Mouse (Mus musculus): ENCODE data around the gene Prom1. TPM values are rescaled to one million over a fixed set of nuclear protein-coding genes. Genes with fewer than 3 reads are reported as not detected.

Gene Prom1
- polyA plus RNA-seq, 1 experiment: 61.8 TPM

DNA sequence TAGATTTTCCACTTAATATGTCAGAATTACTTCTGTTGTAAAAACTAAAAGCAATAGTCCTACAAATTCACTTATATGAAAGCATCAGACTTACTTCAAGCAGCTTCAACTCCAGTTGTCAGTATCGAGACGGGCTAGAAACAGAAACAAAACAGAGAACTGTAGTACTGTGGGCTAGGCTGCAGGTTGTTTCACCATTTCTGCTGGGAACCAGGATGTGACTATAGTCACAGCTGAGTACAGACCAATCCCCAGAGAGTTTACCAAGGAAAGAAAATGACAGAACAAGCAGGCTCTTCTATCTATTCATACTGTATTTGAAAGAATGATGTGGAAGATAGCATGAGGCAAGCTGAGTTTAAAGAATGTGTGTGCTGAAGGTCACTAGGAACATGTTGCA, 106.9 kb downstream of the Prom1 start:
- Histone ChIP-seq H3K36me3 (ENCODE audit: control insufficient read depth, insufficient read depth, low read length) (no peaks in the 10 kb centered on the region), H3K4me3 (ENCODE audit: control insufficient read depth, low read depth, low read length) (no peak overlapping the region), H3K27me3 (ENCODE audit: control insufficient read depth, insufficient read depth, low read length) (no peaks in the 10 kb centered on the region), H3K4me1 (ENCODE audit: control insufficient read depth, insufficient read depth, low read length) (no peaks in the 10 kb centered on the region), H3K27ac (ENCODE audit: control insufficient read depth, insufficient read depth, low read depth, low read length) (no peak overlapping the region)
- no peak for TF ChIP-seq POLR2A (IDR thresholded peaks at IDR 0.05; ENCODE audit: control insufficient read depth, low read depth, low read length)
- no peak for TF ChIP-seq CTCF (IDR thresholded peaks at IDR 0.05; ENCODE audit: control insufficient read depth, insufficient read depth, insufficient replicate concordance, low read depth, low read length)

- H3K4me3 ChIP-seq (ENCODE audit: control insufficient read depth, low read depth, low read length): no peak overlapping the region
- no peak overlapping the region for H3K27ac ChIP-seq (ENCODE audit: control insufficient read depth, insufficient read depth, low read depth, low read length)
- no peaks in the 10 kb centered on the region for H3K27me3 ChIP-seq (ENCODE audit: control insufficient read depth, insufficient read depth, low read length)
- H3K4me1 ChIP-seq (ENCODE audit: control insufficient read depth, insufficient read depth, low read length): no peaks in the 10 kb centered on the region; the same call in 1 of the 2 replicates
- TF ChIP-seq CTCF (IDR thresholded peaks at IDR 0.05; ENCODE audit: control insufficient read depth, insufficient read depth, insufficient replicate concordance, low read depth, low read length) (peak; percentile 40; the same call in 1 of the 2 replicates), POLR2A (IDR thresholded peaks at IDR 0.05; ENCODE audit: control insufficient read depth, low read depth, low read length) (no peak)
- no peaks in the 10 kb centered on the region for H3K36me3 ChIP-seq (ENCODE audit: control insufficient read depth, insufficient read depth, low read length)
Observed at GRCm38 (mm10) chr5:43990316-43990715, 111.5 kb downstream of the Prom1 start.

GRCm38 (mm10) chr5:43989017-43989416, 112.8 kb downstream of the Prom1 start:
- TF ChIP-seq CTCF (IDR thresholded peaks at IDR 0.05; ENCODE audit: control insufficient read depth, insufficient read depth, insufficient replicate concordance, low read depth, low read length): no peak
- no peak for TF ChIP-seq POLR2A (IDR thresholded peaks at IDR 0.05; ENCODE audit: control insufficient read depth, low read depth, low read length)
- no peaks in the 10 kb centered on the region for H3K36me3 ChIP-seq (ENCODE audit: control insufficient read depth, insufficient read depth, low read length)
- no peaks in the 10 kb centered on the region for H3K27me3 ChIP-seq (ENCODE audit: control insufficient read depth, insufficient read depth, low read length)
- peak overlapping the region; percentile 66; the same call in 1 of the 2 replicates for H3K4me3 ChIP-seq (ENCODE audit: control insufficient read depth, low read depth, low read length)
- H3K27ac ChIP-seq (ENCODE audit: control insufficient read depth, insufficient read depth, low read depth, low read length): no peak overlapping the region
- no peaks in the 10 kb centered on the region; the same call in 1 of the 2 replicates for H3K4me1 ChIP-seq (ENCODE audit: control insufficient read depth, insufficient read depth, low read length)

DNA sequence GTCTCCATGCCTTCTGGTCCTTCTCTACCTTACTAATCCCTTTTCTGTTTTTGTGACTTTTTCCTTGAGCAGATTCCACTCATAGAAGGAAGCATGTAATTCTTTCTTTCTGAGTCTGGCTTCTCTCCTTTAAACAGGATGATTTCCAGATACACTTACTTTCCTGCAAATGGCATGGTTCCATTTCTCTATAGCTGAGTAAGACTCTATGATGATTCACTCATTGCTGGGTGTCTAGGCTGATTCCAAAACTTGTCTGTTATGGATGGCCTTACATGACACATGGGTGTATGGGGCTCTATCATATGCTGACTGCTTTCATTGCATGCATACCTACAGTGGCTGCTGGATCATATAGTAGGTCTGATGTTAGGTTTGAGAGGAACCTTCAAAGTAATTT, 115.6 kb downstream of the Prom1 start:
- no peaks in the 10 kb centered on the region; the same call in 1 of the 2 replicates for H3K4me1 ChIP-seq (ENCODE audit: control insufficient read depth, insufficient read depth, low read length)
- TF ChIP-seq POLR2A (IDR thresholded peaks at IDR 0.05; ENCODE audit: control insufficient read depth, low read depth, low read length) (no peak), CTCF (IDR thresholded peaks at IDR 0.05; ENCODE audit: control insufficient read depth, insufficient read depth, insufficient replicate concordance, low read depth, low read length) (no peak)
- no peak overlapping the region; the same call in 1 of the 2 replicates for H3K4me3 ChIP-seq (ENCODE audit: control insufficient read depth, low read depth, low read length)
- no peaks in the 10 kb centered on the region for H3K27me3 ChIP-seq (ENCODE audit: control insufficient read depth, insufficient read depth, low read length)
- no peaks in the 10 kb centered on the region for H3K36me3 ChIP-seq (ENCODE audit: control insufficient read depth, insufficient read depth, low read length)
- H3K27ac ChIP-seq (ENCODE audit: control insufficient read depth, insufficient read depth, low read depth, low read length): no peak overlapping the region

DNA sequence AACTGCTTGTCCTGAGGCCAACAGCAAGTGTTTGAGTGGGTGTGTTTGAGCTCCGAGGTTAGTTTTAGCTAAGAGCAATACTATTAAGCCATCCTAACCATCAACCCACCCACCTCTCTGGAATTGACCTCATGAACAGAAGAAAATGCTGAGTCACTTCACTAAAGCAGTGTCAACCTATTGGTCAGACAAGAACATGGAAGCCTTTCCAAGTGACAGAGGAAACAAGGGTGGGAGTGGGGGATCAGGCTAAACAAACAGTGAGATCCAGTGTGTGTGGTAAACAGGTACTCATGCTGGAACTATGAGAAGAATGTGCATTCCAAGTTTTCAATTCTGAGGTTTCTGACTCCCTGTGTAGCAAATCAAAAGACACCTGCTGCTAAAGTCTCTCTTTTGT, 118.9 kb downstream of the Prom1 start:
- H3K27ac ChIP-seq (ENCODE audit: control insufficient read depth, insufficient read depth, low read depth, low read length): no peak overlapping the region
- no peaks in the 10 kb centered on the region for H3K27me3 ChIP-seq (ENCODE audit: control insufficient read depth, insufficient read depth, low read length)

GRCm38 (mm10) chr5:43981620-43982019, 120.2 kb downstream of the Prom1 start, which contains the start of gene Fgfbp1:
Gene Fgfbp1, minus strand, starts transcription at chr5:43981779.
- H3K4me1 ChIP-seq (ENCODE audit: control insufficient read depth, insufficient read depth, low read length): no peaks in the 10 kb centered on the region; the same call in 1 of the 2 replicates
- no peaks in the 10 kb centered on the region for H3K27me3 ChIP-seq (ENCODE audit: control insufficient read depth, insufficient read depth, low read length)
- no peaks in the 10 kb centered on the region for H3K36me3 ChIP-seq (ENCODE audit: control insufficient read depth, insufficient read depth, low read length)
- H3K27ac ChIP-seq (ENCODE audit: control insufficient read depth, insufficient read depth, low read depth, low read length): no peak within 1 kb of the TSS
- no peak within 1 kb of the TSS for H3K4me3 ChIP-seq (ENCODE audit: control insufficient read depth, low read depth, low read length)
- TF ChIP-seq POLR2A (IDR thresholded peaks at IDR 0.05; ENCODE audit: control insufficient read depth, low read depth, low read length): no peak
- TF ChIP-seq CTCF (IDR thresholded peaks at IDR 0.05; ENCODE audit: control insufficient read depth, insufficient read depth, insufficient replicate concordance, low read depth, low read length): no peak

More for the DNA sequence above, 118.9 kb downstream of the Prom1 start:
- TF ChIP-seq CTCF (IDR thresholded peaks at IDR 0.05; ENCODE audit: control insufficient read depth, insufficient read depth, insufficient replicate concordance, low read depth, low read length) (no peak), POLR2A (IDR thresholded peaks at IDR 0.05; ENCODE audit: control insufficient read depth, low read depth, low read length) (no peak)
- H3K4me1 ChIP-seq (ENCODE audit: control insufficient read depth, insufficient read depth, low read length): no peaks in the 10 kb centered on the region; the same call in 1 of the 2 replicates
- H3K36me3 ChIP-seq (ENCODE audit: control insufficient read depth, insufficient read depth, low read length): no peaks in the 10 kb centered on the region
- no peak overlapping the region for H3K4me3 ChIP-seq (ENCODE audit: control insufficient read depth, low read depth, low read length)

GRCm38 (mm10) chr5:43980397-43980796, 121.4 kb downstream of the Prom1 start:
- TF ChIP-seq POLR2A (IDR thresholded peaks at IDR 0.05; ENCODE audit: control insufficient read depth, low read depth, low read length) (no peak), CTCF (IDR thresholded peaks at IDR 0.05; ENCODE audit: control insufficient read depth, insufficient read depth, insufficient replicate concordance, low read depth, low read length) (no peak)

More at GRCm38 (mm10) chr5:43980397-43980796, 121.4 kb downstream of the Prom1 start:
- Histone ChIP-seq H3K36me3 (ENCODE audit: control insufficient read depth, insufficient read depth, low read length) (no peaks in the 10 kb centered on the region), H3K4me1 (ENCODE audit: control insufficient read depth, insufficient read depth, low read length) (no peaks in the 10 kb centered on the region), H3K4me3 (ENCODE audit: control insufficient read depth, low read depth, low read length) (no peak overlapping the region), H3K27me3 (ENCODE audit: control insufficient read depth, insufficient read depth, low read length) (no peaks in the 10 kb centered on the region), H3K27ac (ENCODE audit: control insufficient read depth, insufficient read depth, low read depth, low read length) (no peak overlapping the region)

Data from testis, adult 2 months (tissue).